Mouse (Mus musculus) kidney, postnatal 4 days (tissue): ENCODE results near the gene Riox2.

ENCODE experiments used
- DNase-seq, 2 experiments: peaks; one replicate each; pipeline ENCODE4 v3.0.0; 2021; ENCODE audit warnings: mixed read lengths in 2 of 2

The Riox2 gene

GRCm38 (mm10) chr16:59521752-59522423 lies 50.3 kb downstream of the Riox2 start:
- DNase-seq: no peak

GRCm38 (mm10) chr16:59526939-59527338 lies 55.4 kb downstream of the Riox2 start:
- DNase-seq: no peak

GRCm38 (mm10) chr16:59529570-59529969 lies 58.0 kb downstream of the Riox2 start:
- no peak for DNase-seq

GRCm38 (mm10) chr16:59531243-59531642 lies 59.7 kb downstream of the Riox2 start:
- no peak for DNase-seq

- DNase-seq: no peak
These were observed 61.0 kb downstream of the Riox2 start for GRCm38 (mm10) chr16:59532561-59532960.

GRCm38 (mm10) chr16:59534349-59534748 lies 62.8 kb downstream of the Riox2 start:
- no peak for DNase-seq

GRCm38 (mm10) chr16:59535673-59536072 lies 64.1 kb downstream of the Riox2 start:
- DNase-seq: no peak

GRCm38 (mm10) chr16:59540944-59541343 lies 69.4 kb downstream of the Riox2 start:
- no peak for DNase-seq

- no peak for DNase-seq
These were observed 69.8 kb downstream of the Riox2 start for GRCm38 (mm10) chr16:59541382-59541781.
